Mouse (Mus musculus): ENCODE results near the gene Pecr. TPM values are rescaled to one million over a fixed set of nuclear protein-coding genes. Genes with fewer than 3 reads are reported as not detected.
A peak's percentile ranks its signal among the peaks of the same experiment; 100 is the strongest.

Pecr gene
- total and polyA plus RNA-seq, 3 experiments = 10.7 to 15.5 TPM; not detected in 1

- peak overlapping the region; percentile 89 for H3K9ac ChIP-seq (ENCODE audit: control insufficient read depth, low read depth, low read length, poor library complexity, severe bottlenecking)
- DNase-seq (ENCODE audit: low read depth, low spot score) = peak; percentile 44
- no peaks in the 10 kb centered on the region for H3K9me3 ChIP-seq (replicated peaks; ENCODE audit: insufficient read depth, low read length)
- H3K4me3 ChIP-seq (ENCODE audit: control insufficient read depth in 1 of 2, insufficient read depth in 1 of 2, low read depth in 2 of 2, low read length in 2 of 2) = peak overlapping the region; percentile 53 to 77
- H3K27me3 ChIP-seq (ENCODE audit: control insufficient read depth in 1 of 2, insufficient read depth in 2 of 2, low read length in 2 of 2) = no peaks in the 10 kb centered on the region; a peak in 1 of 4 replicates
- TF ChIP-seq ZC3H11A (IDR thresholded peaks at IDR 0.05; ENCODE audit: low read depth, low read length) (no peak), MYC (IDR thresholded peaks at IDR 0.05; ENCODE audit: low read depth, low read length) (no peak), EP300 (IDR thresholded peaks at IDR 0.05; ENCODE audit: low read depth in 1 of 2, low read length in 2 of 2) (no peak), RCOR1 (IDR thresholded peaks at IDR 0.05; ENCODE audit: low read depth, low read length) (no peak), ZKSCAN1 (IDR thresholded peaks at IDR 0.05; ENCODE audit: low read depth, low read length) (no peak), SMC3 (IDR thresholded peaks at IDR 0.05; ENCODE audit: low read depth, low read length) (no peak), KAT2A (conservative IDR thresholded peaks at IDR 0.05; ENCODE audit: low read depth, low read length) (no peak), BHLHE40 (IDR thresholded peaks at IDR 0.05; ENCODE audit: borderline replicate concordance, low read depth, low read length) (no peak), RAD21 (IDR thresholded peaks at IDR 0.05; ENCODE audit: low read depth, low read length) (no peak), POLR2AphosphoS2 (IDR thresholded peaks at IDR 0.05; ENCODE audit: low read length) (no peak), TAL1 (IDR thresholded peaks at IDR 0.05; ENCODE audit: low read length) (no peak), E2F4 (IDR thresholded peaks at IDR 0.05; ENCODE audit: borderline replicate concordance, low read depth, low read length) (no peak), SIN3A (IDR thresholded peaks at IDR 0.05; ENCODE audit: low read length) (no peak), USF1 (IDR thresholded peaks at IDR 0.05; ENCODE audit: low read depth, low read length) (no peak), UBTF (IDR thresholded peaks at IDR 0.05; ENCODE audit: borderline replicate concordance, insufficient read depth, low read depth, low read length) (no peak)
- peaks cover 0 to 17% of the 10 kb centered on the region in 2 experiments; a peak in 2 of 4 replicates for H3K36me3 ChIP-seq (ENCODE audit: control insufficient read depth in 1 of 2, insufficient read depth in 2 of 2, low read length in 2 of 2)
- peak overlapping the region; percentile 29 for H3K27ac ChIP-seq (ENCODE audit: control insufficient read depth, low read depth, low read length)
- peaks cover 0 to 7% of the 10 kb centered on the region in 2 experiments; a peak in 3 of 4 replicates for H3K4me1 ChIP-seq (ENCODE audit: control insufficient read depth in 1 of 2, insufficient read depth in 2 of 2, low read length in 2 of 2)
- peaks cover 9% of the 10 kb centered on the region for H3K79me2 ChIP-seq (ENCODE audit: control insufficient read depth, insufficient read depth, low read length, poor library complexity)
Measured at GRCm38 (mm10) chr1:72306241-72306640, 22.1 kb upstream of the Pecr start.

DNA sequence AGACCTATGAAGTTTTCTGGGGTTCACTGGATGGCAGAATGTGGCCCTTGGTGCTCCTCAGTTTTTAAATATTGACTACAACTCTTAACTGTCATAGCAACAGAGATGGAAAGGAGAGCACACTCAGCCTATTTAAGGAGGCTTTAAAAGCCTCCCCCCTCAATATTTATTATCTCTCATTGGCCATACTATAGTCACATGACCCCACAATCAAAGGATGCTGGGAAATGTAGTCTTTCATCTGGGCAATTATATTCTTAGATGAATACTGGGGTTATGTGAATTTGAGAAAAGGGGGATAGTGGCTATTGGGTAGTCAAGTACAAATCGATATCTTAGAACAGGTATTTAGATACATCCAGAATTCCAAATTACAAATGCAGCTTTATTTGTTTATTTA, 17.7 kb upstream of the Pecr start:
- H3K27ac ChIP-seq (ENCODE audit: control insufficient read depth, low read depth, low read length) = no peak overlapping the region
- H3K9ac ChIP-seq (ENCODE audit: control insufficient read depth, low read depth, low read length, poor library complexity, severe bottlenecking) = no peak overlapping the region
- no peak overlapping the region for H3K4me3 ChIP-seq (ENCODE audit: control insufficient read depth in 1 of 2, insufficient read depth in 1 of 2, low read depth in 2 of 2, low read length in 2 of 2)
- no peaks in the 10 kb centered on the region for H3K79me2 ChIP-seq (ENCODE audit: control insufficient read depth, insufficient read depth, low read length, poor library complexity)
- peaks cover 0 to 5% of the 10 kb centered on the region in 2 experiments; a peak in 2 of 4 replicates for H3K4me1 ChIP-seq (ENCODE audit: control insufficient read depth in 1 of 2, insufficient read depth in 2 of 2, low read length in 2 of 2)
- no peaks in the 10 kb centered on the region for H3K9me3 ChIP-seq (replicated peaks; ENCODE audit: insufficient read depth, low read length)
- no peaks in the 10 kb centered on the region; a peak in 1 of 4 replicates for H3K27me3 ChIP-seq (ENCODE audit: control insufficient read depth in 1 of 2, insufficient read depth in 2 of 2, low read length in 2 of 2)
- peak; percentile 59 for DNase-seq (ENCODE audit: low read depth, low spot score)
- H3K36me3 ChIP-seq (ENCODE audit: control insufficient read depth in 1 of 2, insufficient read depth in 2 of 2, low read length in 2 of 2) = peaks cover 0 to 8% of the 10 kb centered on the region in 2 experiments; a peak in 2 of 4 replicates
- TF ChIP-seq HCFC1 (IDR thresholded peaks at IDR 0.05; ENCODE audit: low read depth, low read length) = peak; percentile 98
- TF ChIP-seq USF2 (IDR thresholded peaks at IDR 0.05; ENCODE audit: borderline replicate concordance in 1 of 2, insufficient read depth in 1 of 2, low read depth in 1 of 2, low read length in 2 of 2) = peak; percentile 68 to 86
- TF ChIP-seq GATA1 (IDR thresholded peaks at IDR 0.05; ENCODE audit: low read depth, low read length) = no peak
- TF ChIP-seq ETS1 (IDR thresholded peaks at IDR 0.05; ENCODE audit: low read depth, low read length) = no peak
- TF ChIP-seq E2F4 (IDR thresholded peaks at IDR 0.05; ENCODE audit: borderline replicate concordance, low read depth, low read length) = no peak
- peak; percentile 64; the same call in 1 of the 2 replicates for TF ChIP-seq KAT2A (conservative IDR thresholded peaks at IDR 0.05; ENCODE audit: low read depth, low read length)
- peak; percentile 97 for TF ChIP-seq USF1 (IDR thresholded peaks at IDR 0.05; ENCODE audit: low read depth, low read length)
